Mouse (Mus musculus) CH12.LX (cell line): Measurements from ENCODE around the gene Slc24a3. TPM values are rescaled to one million over a fixed set of nuclear protein-coding genes. Genes with fewer than 3 reads are reported as not detected.

Experiments used
- DNase-seq: peaks from one replicate; pipeline ENCODE4 v3.0.0-alpha.2; 2013; ENCODE audit errors: extremely low read depth
- H3K27ac ChIP-seq: 2 replicates; pipeline ENCODE4 v1.5.1; 2012; ENCODE audit warnings: low read depth, mild to moderate bottlenecking, control low read depth, moderate library complexity; ENCODE audit not compliant: insufficient read depth
- H3K27me3 ChIP-seq: replicated peaks from 2 replicates; pipeline ENCODE3; 2012; ENCODE audit warnings: inconsistent platforms
- H3K36me3 ChIP-seq, 2 experiments: replicated peaks in 1 of 2; 2 replicates each; pipeline versions ENCODE3 to v1.6.1; 2012; ENCODE audit warnings: inconsistent platforms in 1 of 2, low read length in 1 of 2, mild to moderate bottlenecking in 1 of 2, mixed read lengths in 1 of 2, moderate library complexity in 1 of 2; ENCODE audit not compliant: control insufficient read depth in 1 of 2, insufficient read depth in 1 of 2
- H3K4me1 ChIP-seq, 2 experiments: 2 replicates each; pipeline ENCODE4 v1.6.1; 2012; ENCODE audit warnings: inconsistent platforms in 1 of 2, moderate library complexity in 1 of 2; ENCODE audit not compliant: insufficient read depth in 2 of 2, control insufficient read depth in 1 of 2
- H3K4me2 ChIP-seq: 2 replicates; pipeline ENCODE4 v1.6.1; 2012; ENCODE audit warnings: low read depth, mild to moderate bottlenecking, control low read depth; ENCODE audit not compliant: poor library complexity, insufficient read depth, severe bottlenecking
- H3K4me3 ChIP-seq, 3 experiments: fragments of 150-350 bp in 1 of 3; sonication (generic) in 1 of 3; replicated peaks in 1 of 3; 2 replicates each; pipeline versions ENCODE3 to v1.5.1; 2011 to 2012; ENCODE audit warnings: low read depth in 2 of 3, low read length in 2 of 3, mild to moderate bottlenecking in 2 of 3, moderate library complexity in 2 of 3, control low read depth in 1 of 3, improper control_type of control experiment in 1 of 3, inconsistent platforms in 1 of 3, mixed read lengths in 1 of 3; ENCODE audit not compliant: poor library complexity in 1 of 3
- H3K79me2 ChIP-seq: replicated peaks from 2 replicates; pipeline ENCODE4 v1.6.1; 2012; ENCODE audit warnings: mild to moderate bottlenecking, moderate library complexity; ENCODE audit not compliant: control insufficient read depth, poor library complexity, insufficient read depth, severe bottlenecking; ENCODE audit errors: extremely low read depth
- H3K9ac ChIP-seq: 2 replicates; pipeline ENCODE4 v1.6.1; 2012; ENCODE audit warnings: low read depth, mild to moderate bottlenecking, control low read depth, moderate library complexity; ENCODE audit not compliant: insufficient read depth
- H3K9me3 ChIP-seq: replicated peaks from 2 replicates; pipeline ENCODE3; 2012; ENCODE audit warnings: low read length, inconsistent platforms, mixed read lengths
- CHD1 ChIP-seq: IDR thresholded peaks from 2 replicates; pipeline ENCODE4 v1.6.1; 2012; ENCODE audit warnings: low read depth, low read length, improper control_type of control experiment, inconsistent platforms
- ELF1 ChIP-seq: IDR thresholded peaks from 2 replicates; pipeline ENCODE4 v1.6.1; 2014; ENCODE audit warnings: low read depth, mild to moderate bottlenecking, inconsistent platforms, low read length, improper control_type of control experiment
- HCFC1 ChIP-seq: IDR thresholded peaks from 2 replicates; pipeline ENCODE4 v1.6.1; 2012; ENCODE audit warnings: low read depth, mild to moderate bottlenecking, inconsistent platforms, low read length, improper control_type of control experiment
- IRF4 ChIP-seq: IDR thresholded peaks from 2 replicates; pipeline ENCODE4 v1.6.1; 2014; ENCODE audit warnings: low read depth, mild to moderate bottlenecking, inconsistent platforms, low read length, improper control_type of control experiment
- JUND ChIP-seq: conservative IDR thresholded peaks from 2 replicates; pipeline ENCODE4 v1.6.1; 2011; ENCODE audit warnings: low read depth, low read length, improper control_type of control experiment
- MAZ ChIP-seq: IDR thresholded peaks from 2 replicates; pipeline ENCODE4 v1.6.1; 2012; ENCODE audit warnings: low read depth, mild to moderate bottlenecking, inconsistent platforms, low read length, improper control_type of control experiment, moderate library complexity
- PAX5 ChIP-seq: IDR thresholded peaks from 2 replicates; pipeline ENCODE4 v1.6.1; 2012; ENCODE audit warnings: low read length, inconsistent platforms, mixed read lengths
- POLR2A ChIP-seq: IDR thresholded peaks from 2 replicates; pipeline ENCODE4 v1.6.1; 2011; ENCODE audit warnings: low read depth, mild to moderate bottlenecking, improper control_type of control experiment, low read length
- RAD21 ChIP-seq: IDR thresholded peaks from 2 replicates; pipeline ENCODE4 v1.6.1; 2011; ENCODE audit warnings: low read depth, mild to moderate bottlenecking, low read length, improper control_type of control experiment, moderate library complexity
- TBP ChIP-seq: conservative IDR thresholded peaks from 2 replicates; pipeline ENCODE4 v1.6.1; 2011; ENCODE audit warnings: low read depth, low read length, improper control_type of control experiment
- USF1 ChIP-seq: IDR thresholded peaks from 2 replicates; pipeline ENCODE4 v1.6.1; 2014; ENCODE audit warnings: low read depth, mild to moderate bottlenecking, inconsistent platforms, low read length, improper control_type of control experiment
- ZNF384 ChIP-seq: IDR thresholded peaks from 2 replicates; pipeline ENCODE4 v1.6.1; 2012; ENCODE audit warnings: low read depth, low read length, improper control_type of control experiment, inconsistent platforms
- dilution Hi-C: fragments of 300-500 bp; cut with MboI; formaldehyde crosslinking; loops from 2 replicates; pipeline ENCODE4 v1.14.3; 2020; ENCODE audit warnings: low sequenced_read_pairs; ENCODE audit not compliant: extremely low pct_unique_long_range_greater_than_20kb, extremely low pct_ligation_motif_present
- in situ Hi-C: fragments of 300-500 bp; cut with MboI; formaldehyde crosslinking; loops from 3 replicates; pipeline ENCODE4 v1.14.3; 2019; ENCODE audit warnings: low sequenced_read_pairs, low pct_ligation_motif_present, low pct_unique_long_range_greater_than_20kb, mixed read lengths
- polyA plus RNA-seq: library from polyadenylated mRNA; unstranded; fragments of >175 nt; gene quantifications from 2 replicates; pipeline ENCODE4 v1.2.1, GENCODE M21; 2012; ENCODE audit warnings: low read depth; ENCODE audit not compliant: insufficient read length
- total RNA-seq, 2 experiments: library from RNA; depleted of rRNA; stranded (reverse); fragments of 300-350 nt in 1 of 2; fragments of >200 nt in 1 of 2; gene quantifications; 2 replicates each; pipeline ENCODE4 v1.2.3; 2012 to 2014

Gene Slc24a3
- total and polyA plus RNA-seq, 3 experiments = not detected

- H3K27ac ChIP-seq = no peak overlapping the region
- in situ Hi-C loops (no loop called here), dilution Hi-C loops (no loop called here)
- no peak for DNase-seq
- H3K79me2 ChIP-seq = no peaks in the 10 kb centered on the region
- H3K4me3 ChIP-seq = no peak overlapping the region
- H3K4me1 ChIP-seq = no peaks in the 10 kb centered on the region
- peaks cover 8% of the 10 kb centered on the region for H3K27me3 ChIP-seq
- no peaks in the 10 kb centered on the region for H3K36me3 ChIP-seq
- TF ChIP-seq ZNF384 (no peak), TBP (no peak)
- no peak overlapping the region for H3K4me2 ChIP-seq
- H3K9me3 ChIP-seq = no peaks in the 10 kb centered on the region
- no peak overlapping the region for H3K9ac ChIP-seq
Observed at GRCm38 (mm10) chr2:145296906-145297305, 129.4 kb downstream of the Slc24a3 start.

- H3K27ac ChIP-seq = no peak overlapping the region
- H3K9me3 ChIP-seq = no peaks in the 10 kb centered on the region
- no peaks in the 10 kb centered on the region for H3K79me2 ChIP-seq
- in situ Hi-C loops (no loop called here), dilution Hi-C loops (no loop called here)
- TF ChIP-seq PAX5 = no peak
- TF ChIP-seq IRF4 = no peak
- TF ChIP-seq MAZ = no peak
- TF ChIP-seq CHD1 = no peak
- no peak for TF ChIP-seq POLR2A
- no peak for TF ChIP-seq RAD21
- TF ChIP-seq ELF1 = no peak
- H3K4me2 ChIP-seq = no peak overlapping the region
- no peak for DNase-seq
- no peak overlapping the region for H3K9ac ChIP-seq
- no peaks in the 10 kb centered on the region for H3K36me3 ChIP-seq
- H3K27me3 ChIP-seq = peaks cover 3% of the 10 kb centered on the region
- H3K4me3 ChIP-seq = no peak overlapping the region
- H3K4me1 ChIP-seq = no peaks in the 10 kb centered on the region
Observed at GRCm38 (mm10) chr2:145299914-145300699, 132.6 kb downstream of the Slc24a3 start.

GRCm38 (mm10) chr2:145307231-145307883, 139.8 kb downstream of the Slc24a3 start:
- H3K4me2 ChIP-seq = no peak overlapping the region
- no peak for TF ChIP-seq JUND
- TF ChIP-seq USF1 = no peak
- no peak for TF ChIP-seq HCFC1
- peak; percentile 3 for DNase-seq
- no peaks in the 10 kb centered on the region for H3K9me3 ChIP-seq
- H3K79me2 ChIP-seq = no peaks in the 10 kb centered on the region
- no peaks in the 10 kb centered on the region for H3K36me3 ChIP-seq
- no peak overlapping the region for H3K27ac ChIP-seq
- H3K4me1 ChIP-seq = no peaks in the 10 kb centered on the region
- no peak overlapping the region for H3K4me3 ChIP-seq
- no peaks in the 10 kb centered on the region for H3K27me3 ChIP-seq
- in situ Hi-C loops = no loop called here
- H3K9ac ChIP-seq = no peak overlapping the region
- dilution Hi-C loops = no loop called here
